Mouse (Mus musculus): ENCODE results near the gene D10Wsu102e.

GRCm38 (mm10) chr10:83382988-83383387, 23.0 kb downstream of the D10Wsu102e start:
- TF ChIP-seq CTCF (IDR thresholded peaks at IDR 0.05; ENCODE audit: borderline replicate concordance, extremely low read depth, insufficient read depth, insufficient read length), result no peak
- no peak for TF ChIP-seq POLR2A (IDR thresholded peaks at IDR 0.05; ENCODE audit: borderline replicate concordance, extremely low read depth, insufficient read depth, insufficient read length, poor library complexity, severe bottlenecking)
